Mouse (Mus musculus) midbrain, embryonic 14.5 days (tissue): ENCODE measurements around the gene Armc6. TPM values are rescaled to one million over a fixed set of nuclear protein-coding genes. Genes with fewer than 3 reads are reported as not detected.

ENCODE experiments used
- polyA plus RNA-seq: library from polyadenylated mRNA; unstranded; fragments of >200 nt; fragmentation: Nextera tagmentation; extraction: Ambion mirVana; gene quantifications from 2 replicates; pipeline ENCODE4 v1.2.1, GENCODE M21; 2014

Gene Armc6
- polyA plus RNA-seq, 1 experiment from 2014 or later: 82.5 TPM

Other genes with a start within 250 kb of the Armc6 start
- 22.6 and 28.1 TPM in 2 replicates for gene Gatad2a, start 238.1 kb downstream of the Armc6 start, polyA plus RNA-seq
- gene Mau2, start 191.7 kb downstream of the Armc6 start, polyA plus RNA-seq: 65.2 and 76.3 TPM in 2 replicates
- gene Sugp1, start 191.7 kb downstream of the Armc6 start, polyA plus RNA-seq: 49.2 and 52.7 TPM in 2 replicates
- gene Tm6sf2, start 161.5 kb downstream of the Armc6 start, polyA plus RNA-seq: 2.0 and 2.1 TPM in 2 replicates
- gene Hapln4, start 151.0 kb downstream of the Armc6 start, polyA plus RNA-seq: 1.2 and 1.3 TPM in 2 replicates
- 135 and 147 TPM in 2 replicates for gene Ncan, start 113.6 kb downstream of the Armc6 start, polyA plus RNA-seq
- 25.8 and 43.4 TPM in 2 replicates for gene Nr2c2ap, start 103.1 kb downstream of the Armc6 start, polyA plus RNA-seq
- gene Rfxank, start 95.3 kb downstream of the Armc6 start, polyA plus RNA-seq: 6.7 and 7.5 TPM in 2 replicates
- gene Borcs8, start 95.0 kb downstream of the Armc6 start, polyA plus RNA-seq: 64.2 and 71.2 TPM in 2 replicates
- 0.46 and 0.50 TPM in 2 replicates for gene Mef2b, start 94.8 kb downstream of the Armc6 start, polyA plus RNA-seq
- 31.2 and 40.7 TPM in 2 replicates for gene Tmem161a, start 62.1 kb downstream of the Armc6 start, polyA plus RNA-seq
- 5.1 and 5.6 TPM in 2 replicates for gene Slc25a42, start 22.2 kb downstream of the Armc6 start, polyA plus RNA-seq
- gene Sugp2, start 240 bp downstream of the Armc6 start, polyA plus RNA-seq: 87.9 and 88.9 TPM in 2 replicates
- gene Homer3, start 48.4 kb upstream of the Armc6 start, polyA plus RNA-seq: 24.0 and 34.4 TPM in 2 replicates
- gene Ddx49, start 68.0 kb upstream of the Armc6 start, polyA plus RNA-seq: 44.8 and 48.8 TPM in 2 replicates
- gene Cope, start 68.1 kb upstream of the Armc6 start, polyA plus RNA-seq: 274 and 309 TPM in 2 replicates
- gene Cers1, start 81.3 kb upstream of the Armc6 start, polyA plus RNA-seq: 38.8 and 42.9 TPM in 2 replicates
- not detected in 2 replicates for gene Gdf1, start 95.4 kb upstream of the Armc6 start, polyA plus RNA-seq
- 16.9 and 18.4 TPM in 2 replicates for gene Upf1, start 118.8 kb upstream of the Armc6 start, polyA plus RNA-seq
- gene Comp, start 139.1 kb upstream of the Armc6 start, polyA plus RNA-seq: 0.47 TPM in 1 of 2 replicates, not detected in the other
- 43.9 and 51.7 TPM in 2 replicates for gene Crtc1, start 205.1 kb upstream of the Armc6 start, polyA plus RNA-seq
- gene Klhl26, start 242.5 kb upstream of the Armc6 start, polyA plus RNA-seq: 24.2 and 27.2 TPM in 2 replicates